ENCODE assay signal across 8 mouse cellular contexts in the genomic region with DNA sequence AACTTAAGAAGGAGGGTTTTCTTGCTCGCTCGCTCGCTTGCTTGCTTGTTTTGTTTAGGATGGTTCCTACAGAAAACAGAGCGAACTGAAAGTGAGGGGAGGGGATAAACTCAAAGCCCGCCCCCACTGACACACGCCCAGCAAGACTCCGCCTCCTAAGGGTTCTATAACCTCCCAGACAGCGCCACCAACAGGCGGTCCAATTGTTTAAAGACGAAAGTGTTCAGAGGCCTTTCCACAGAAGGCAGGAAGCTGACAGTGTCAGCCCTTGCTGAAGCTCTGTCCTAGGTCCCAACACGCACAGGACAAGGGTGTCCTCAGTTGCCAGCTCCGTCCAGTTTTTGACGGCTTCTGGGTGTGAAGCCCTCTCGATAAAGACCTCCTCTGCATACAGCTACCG. TPM values are rescaled to one million over a fixed set of nuclear protein-coding genes. Genes with fewer than 3 reads are reported as not detected.
DNase-seq lines count a peak whose midpoint lies in the region; ATAC-seq and TF ChIP-seq lines count a peak whose summit lies in the region.

No protein-coding gene starts in this region.

- DNase-seq in hindbrain, embryonic 10.5 days (ENCODE audit: low spot score), result peak; percentile 68
- peak; percentile 63 for DNase-seq in brain, embryonic 14.5 days (ENCODE audit: low read depth)
- peak; percentile 67 to 70 for DNase-seq in gastrocnemius, adult 8-10 months (ENCODE audit: low spot score in 2 of 2)
- DNase-seq in monocyte, adult 2 months (ENCODE audit: low read depth in 1 of 2, low spot score in 2 of 2), result peak; percentile 68 to 80

- TF ChIP-seq CTCF in brain, embryonic 14.5 days (IDR thresholded peaks at IDR 0.05; ENCODE audit: borderline replicate concordance, extremely low read depth, insufficient read depth, insufficient read length), result peak; percentile 48; the same call in 1 of the 2 replicates

- no peak overlapping the region for H3K4me3 ChIP-seq in hindbrain, embryonic 10.5 days
- no peak overlapping the region for H3K4me3 ChIP-seq in hindbrain, embryonic 13.5 days
- peak overlapping the region; percentile 20 for H3K4me3 ChIP-seq in intestine, embryonic 16.5 days (ENCODE audit: low read length)
- no peak overlapping the region for H3K4me3 ChIP-seq in limb, embryonic 13.5 days
- H3K4me3 ChIP-seq in stomach, embryonic 14.5 days (ENCODE audit: low read depth, low read length), result no peak overlapping the region

- no peaks in the 10 kb centered on the region for H3K27me3 ChIP-seq in hindbrain, embryonic 10.5 days (ENCODE audit: insufficient read depth, poor library complexity, severe bottlenecking)
- 0 out of 2 replicates have a peak, but pooled peaks cover 6% of the 10 kb centered on the region for H3K27me3 ChIP-seq in hindbrain, embryonic 13.5 days
- no peaks in the 10 kb centered on the region for H3K27me3 ChIP-seq in intestine, embryonic 16.5 days (replicated peaks; ENCODE audit: control insufficient read depth, insufficient read depth, low read length)
- no peaks in the 10 kb centered on the region for H3K27me3 ChIP-seq in limb, embryonic 13.5 days
- no peaks in the 10 kb centered on the region for H3K27me3 ChIP-seq in stomach, embryonic 14.5 days (ENCODE audit: control insufficient read depth, insufficient read depth, low read length)

- H3K4me2 ChIP-seq in hindbrain, embryonic 13.5 days, result no peak overlapping the region
- peak overlapping the region; percentile 20 for H3K4me2 ChIP-seq in intestine, embryonic 16.5 days (ENCODE audit: low read depth, low read length)
- H3K4me2 ChIP-seq in limb, embryonic 13.5 days (replicated peaks), result peak overlapping the region; percentile 31
- peak overlapping the region; percentile 8; the same call in 1 of the 2 replicates for H3K4me2 ChIP-seq in stomach, embryonic 14.5 days (replicated peaks; ENCODE audit: low read depth, low read length)

- H3K4me1 ChIP-seq in hindbrain, embryonic 10.5 days (replicated peaks), result peaks cover 24% of the 10 kb centered on the region
- H3K4me1 ChIP-seq in hindbrain, embryonic 13.5 days (replicated peaks), result peaks cover 8% of the 10 kb centered on the region; the same call in 1 of the 2 replicates
- peaks cover 16% of the 10 kb centered on the region for H3K4me1 ChIP-seq in intestine, embryonic 16.5 days (ENCODE audit: control insufficient read depth, insufficient read depth, low read length)
- peaks cover 21% of the 10 kb centered on the region for H3K4me1 ChIP-seq in limb, embryonic 13.5 days
- H3K4me1 ChIP-seq in stomach, embryonic 14.5 days (ENCODE audit: control insufficient read depth, insufficient read depth, low read length), result peaks cover 4% of the 10 kb centered on the region; the same call in 1 of the 2 replicates

- no peaks in the 10 kb centered on the region for H3K9me3 ChIP-seq in hindbrain, embryonic 10.5 days
- H3K9me3 ChIP-seq in hindbrain, embryonic 13.5 days, result no peaks in the 10 kb centered on the region
- no peaks in the 10 kb centered on the region for H3K9me3 ChIP-seq in intestine, embryonic 16.5 days (ENCODE audit: control insufficient read depth, low read length)
- no peaks in the 10 kb centered on the region for H3K9me3 ChIP-seq in limb, embryonic 13.5 days
- H3K9me3 ChIP-seq in stomach, embryonic 14.5 days (ENCODE audit: control insufficient read depth, low read depth, low read length), result no peaks in the 10 kb centered on the region

- no peak for ATAC-seq in hindbrain, embryonic 13.5 days (ENCODE audit: low FRiP score)
- ATAC-seq in intestine, embryonic 16.5 days, result 0 out of 2 replicates have a peak, but pooled peaks have one; percentile 28
- ATAC-seq in limb, embryonic 13.5 days (ENCODE audit: low FRiP score, low read depth), result no peak
- ATAC-seq in stomach, embryonic 14.5 days (ENCODE audit: insufficient number of reproducible peaks, insufficient read depth, low FRiP score, low read depth), result peak; percentile 34; the same call in 1 of the 2 replicates

- no peaks in the 10 kb centered on the region for H3K36me3 ChIP-seq in hindbrain, embryonic 10.5 days
- H3K36me3 ChIP-seq in hindbrain, embryonic 13.5 days, result no peaks in the 10 kb centered on the region
- no peaks in the 10 kb centered on the region for H3K36me3 ChIP-seq in intestine, embryonic 16.5 days (ENCODE audit: control insufficient read depth, insufficient read depth, low read length)
- no peaks in the 10 kb centered on the region for H3K36me3 ChIP-seq in limb, embryonic 13.5 days
- no peaks in the 10 kb centered on the region for H3K36me3 ChIP-seq in stomach, embryonic 14.5 days (ENCODE audit: control insufficient read depth, insufficient read depth, low read length)

- H3K9ac ChIP-seq in hindbrain, embryonic 13.5 days, result no peak overlapping the region
- no peak overlapping the region for H3K9ac ChIP-seq in intestine, embryonic 16.5 days (ENCODE audit: low read depth, low read length)
- H3K9ac ChIP-seq in limb, embryonic 13.5 days, result no peak overlapping the region
- H3K9ac ChIP-seq in stomach, embryonic 14.5 days (replicated peaks; ENCODE audit: low read depth, low read length), result no peak overlapping the region

- 31% methylated on average over 15 of the region's 15 CpGs for WGBS in hindbrain, embryonic 10.5 days
- 26% methylated on average over 15 of the region's 15 CpGs for WGBS in hindbrain, embryonic 13.5 days
- 33% methylated on average over 15 of the region's 15 CpGs for WGBS in intestine, embryonic 16.5 days
- 29% methylated on average over 15 of the region's 15 CpGs for WGBS in limb, embryonic 13.5 days
- WGBS in stomach, embryonic 14.5 days, result 30% methylated on average over 15 of the region's 15 CpGs

- TF ChIP-seq POLR2A in brain, embryonic 14.5 days (IDR thresholded peaks at IDR 0.05; ENCODE audit: borderline replicate concordance, extremely low read depth, insufficient read depth, insufficient read length, poor library complexity, severe bottlenecking), result no peak

- no peak overlapping the region; the same call in 1 of the 2 replicates for H3K27ac ChIP-seq in hindbrain, embryonic 10.5 days
- H3K27ac ChIP-seq in hindbrain, embryonic 13.5 days, result no peak overlapping the region
- H3K27ac ChIP-seq in intestine, embryonic 16.5 days (ENCODE audit: low read length), result no peak overlapping the region
- no peak overlapping the region for H3K27ac ChIP-seq in limb, embryonic 13.5 days
- no peak overlapping the region for H3K27ac ChIP-seq in stomach, embryonic 14.5 days (ENCODE audit: low read length)

RNA-seq across cellular contexts. Expression of gene Rnf186, which starts 23.2 kb away (rescaled TPM):
- not detected in 2 replicates for polyA plus RNA-seq in hindbrain, embryonic 10.5 days (2016; fragmentation: Nextera tagmentation; extraction: Ambion mirVana)
- polyA plus RNA-seq in hindbrain, embryonic 13.5 days (2015; fragmentation: Nextera tagmentation; extraction: Ambion mirVana), result not detected in 2 replicates
- polyA plus RNA-seq in brain, embryonic 14.5 days (2012; rRNA removed), result not detected in 2 replicates
- total RNA-seq in gastrocnemius, adult 8-10 months (2022), result not detected
- polyA plus RNA-seq in intestine, embryonic 16.5 days (2015; fragmentation: Nextera tagmentation; extraction: Ambion mirVana), result 106 and 121 TPM in 2 replicates
- polyA plus RNA-seq in limb, embryonic 13.5 days (2015; fragmentation: Nextera tagmentation; extraction: Ambion mirVana), result 0.27 and 0.45 TPM in 2 replicates
- polyA plus RNA-seq in stomach, embryonic 14.5 days (2014; fragmentation: Nextera tagmentation; extraction: Ambion mirVana), result 14.2 and 14.8 TPM in 2 replicates

RNA-seq across cellular contexts. Expression of gene Tmco4, which starts 29.0 kb away (rescaled TPM):
- 0.70 and 1.1 TPM in 2 replicates for polyA plus RNA-seq in hindbrain, embryonic 10.5 days (2016; fragmentation: Nextera tagmentation; extraction: Ambion mirVana)
- 0.89 and 1.3 TPM in 2 replicates for polyA plus RNA-seq in hindbrain, embryonic 13.5 days (2015; fragmentation: Nextera tagmentation; extraction: Ambion mirVana)
- 0.62 and 0.64 TPM in 2 replicates for polyA plus RNA-seq in brain, embryonic 14.5 days (2012; rRNA removed)
- 10 to 100 TPM; 10.2 to 16.9 (median 12.0) TPM for total RNA-seq in gastrocnemius, adult 8-10 months (2022)
- 16.3 and 17.1 TPM in 2 replicates for polyA plus RNA-seq in intestine, embryonic 16.5 days (2015; fragmentation: Nextera tagmentation; extraction: Ambion mirVana)
- polyA plus RNA-seq in limb, embryonic 13.5 days (2015; fragmentation: Nextera tagmentation; extraction: Ambion mirVana), result 3.4 and 3.7 TPM in 2 replicates
- polyA plus RNA-seq in stomach, embryonic 14.5 days (2014; fragmentation: Nextera tagmentation; extraction: Ambion mirVana), result 6.6 and 6.8 TPM in 2 replicates

RNA-seq across cellular contexts. Expression of gene Otud3, which starts 30.0 kb away (rescaled TPM):
- 2.4 and 3.0 TPM in 2 replicates for polyA plus RNA-seq in hindbrain, embryonic 10.5 days (2016; fragmentation: Nextera tagmentation; extraction: Ambion mirVana)
- polyA plus RNA-seq in hindbrain, embryonic 13.5 days (2015; fragmentation: Nextera tagmentation; extraction: Ambion mirVana), result 2.5 and 3.5 TPM in 2 replicates
- 7.0 and 9.8 TPM in 2 replicates for polyA plus RNA-seq in brain, embryonic 14.5 days (2012; rRNA removed)
- 10 to 100 TPM; 16.6 to 22.7 (median 19.5) TPM for total RNA-seq in gastrocnemius, adult 8-10 months (2022)
- 4.4 and 4.6 TPM in 2 replicates for polyA plus RNA-seq in intestine, embryonic 16.5 days (2015; fragmentation: Nextera tagmentation; extraction: Ambion mirVana)
- polyA plus RNA-seq in limb, embryonic 13.5 days (2015; fragmentation: Nextera tagmentation; extraction: Ambion mirVana), result 2.9 and 3.1 TPM in 2 replicates
- 3.0 and 3.2 TPM in 2 replicates for polyA plus RNA-seq in stomach, embryonic 14.5 days (2014; fragmentation: Nextera tagmentation; extraction: Ambion mirVana)

Comparison
In these comparisons a context has a peak if more than half of its experiments do, and no peak if none do; other contexts are left out.
1. ATAC-seq: peak in intestine, embryonic 16.5 days (single experiment) and stomach, embryonic 14.5 days (single experiment); none in hindbrain, embryonic 13.5 days (single experiment) and limb, embryonic 13.5 days (single experiment).
2. RNA of gene Rnf186, which starts 23.2 kb away (polyA plus RNA-seq): 106 to 121 TPM in intestine, embryonic 16.5 days and 14.2 to 14.8 TPM in stomach, embryonic 14.5 days; 0.27 to 0.45 TPM in limb, embryonic 13.5 days, not detected in hindbrain, embryonic 10.5 days, not detected in hindbrain, embryonic 13.5 days and not detected in brain, embryonic 14.5 days; every median in the first group is over 10 times any median in the second.
3. Peak in every context shown above with its lines, with median percentiles within 50 percentile points of each other: DNase-seq.